Mouse (Mus musculus) liver, adult 2 months (tissue): ENCODE data around the gene Cep57. TPM values are rescaled to one million over a fixed set of nuclear protein-coding genes. Genes with fewer than 3 reads are reported as not detected.

Experiments
- DNase-seq: peaks from one replicate; pipeline ENCODE4 v3.0.0-alpha.2; 2011; ENCODE audit warnings: low read depth, low spot score; ENCODE audit errors: extremely low read depth
- H3K27ac ChIP-seq: fragments of 200-500 bp; replicated peaks from 2 replicates; pipeline ENCODE4 v1.5.1; 2012; ENCODE audit warnings: low read depth, mild to moderate bottlenecking, control low read depth, inconsistent platforms, low read length; ENCODE audit not compliant: insufficient read depth
- H3K27me3 ChIP-seq: fragments of 200-500 bp; 2 replicates; pipeline ENCODE4 v1.6.1; 2012; ENCODE audit warnings: mild to moderate bottlenecking, moderate library complexity, low read length, inconsistent platforms; ENCODE audit not compliant: control insufficient read depth, insufficient read depth
- H3K36me3 ChIP-seq: fragments of 200-500 bp; 2 replicates; pipeline ENCODE4 v1.6.1; 2012; ENCODE audit warnings: low read length, inconsistent platforms; ENCODE audit not compliant: control insufficient read depth, insufficient read depth
- H3K4me1 ChIP-seq: fragments of 200-500 bp; 2 replicates; pipeline ENCODE4 v1.6.1; 2011; ENCODE audit warnings: low read length; ENCODE audit not compliant: control insufficient read depth, insufficient read depth
- H3K4me3 ChIP-seq: fragments of 200-500 bp; 2 replicates; pipeline ENCODE4 v1.5.1; 2011; ENCODE audit warnings: low read depth, mild to moderate bottlenecking, control low read depth, low read length, moderate library complexity; ENCODE audit not compliant: insufficient read depth
- H3K79me2 ChIP-seq: fragments of 200-500 bp; 2 replicates; pipeline ENCODE4 v1.6.1; 2012; ENCODE audit warnings: inconsistent platforms, mild to moderate bottlenecking, low read length, moderate library complexity; ENCODE audit not compliant: control insufficient read depth, insufficient read depth
- H3K9ac ChIP-seq: fragments of 200-500 bp; 2 replicates; pipeline ENCODE4 v1.6.1; 2012; ENCODE audit warnings: low read depth, mild to moderate bottlenecking, control low read depth, inconsistent platforms, low read length
- CTCF ChIP-seq: fragments of 200-500 bp; IDR thresholded peaks from 2 replicates; pipeline ENCODE4 v1.5.1; 2011; ENCODE audit warnings: low read depth, low read length, control low read depth
- POLR2A ChIP-seq: fragments of 200-500 bp; IDR thresholded peaks from 2 replicates; pipeline ENCODE4 v1.6.1; 2011; ENCODE audit warnings: low read length, control low read depth; ENCODE audit not compliant: insufficient read depth; ENCODE audit errors: extremely low read depth
- WGBS: fragments of 180-500 bp; shearing (Covaris S2); methylation state at CpG from one replicate; pipeline ENCODE4 v1.1.7; 2018; 5-methylcytosine and 5-hydroxymethylcytosine counted together
- polyA plus RNA-seq: library from polyadenylated mRNA; depleted of rRNA; stranded (reverse); fragments of >200 nt; gene quantifications from 2 replicates; pipeline ENCODE4 v1.2.3, GENCODE M21; 2012; rRNA removed
- total RNA-seq: library from RNA; depleted of rRNA; stranded (reverse); fragments of >200 nt; gene quantifications from 2 replicates; pipeline ENCODE4 v1.2.3, GENCODE M21; 2014; rRNA removed

Gene Cep57
- total and polyA plus RNA-seq, 2 experiments: 3.3 to 15.6 TPM

DNA sequence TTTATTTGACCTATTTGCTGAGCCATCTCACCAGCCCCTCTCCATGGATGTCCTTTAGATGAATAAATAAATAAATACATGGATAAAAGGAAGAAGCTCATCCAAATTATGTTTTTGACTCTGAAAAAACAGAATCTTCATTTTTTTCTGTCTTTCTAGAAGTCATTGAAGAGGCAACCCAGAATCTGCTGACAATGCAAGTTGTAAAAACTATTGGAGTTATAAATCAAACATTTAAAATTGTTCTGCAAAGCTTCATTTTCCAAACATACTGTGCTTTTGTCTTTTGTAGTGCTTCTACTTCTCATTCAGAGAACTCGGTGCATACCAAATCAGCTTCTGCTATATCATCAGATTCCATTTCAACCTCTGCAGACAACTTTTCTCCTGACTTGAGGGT, 44.9 kb downstream of the Cep57 start:
- no peaks in the 10 kb centered on the region for H3K4me1 ChIP-seq
- H3K79me2 ChIP-seq: no peaks in the 10 kb centered on the region; the same call in 1 of the 2 replicates
- DNase-seq: no peak

DNA sequence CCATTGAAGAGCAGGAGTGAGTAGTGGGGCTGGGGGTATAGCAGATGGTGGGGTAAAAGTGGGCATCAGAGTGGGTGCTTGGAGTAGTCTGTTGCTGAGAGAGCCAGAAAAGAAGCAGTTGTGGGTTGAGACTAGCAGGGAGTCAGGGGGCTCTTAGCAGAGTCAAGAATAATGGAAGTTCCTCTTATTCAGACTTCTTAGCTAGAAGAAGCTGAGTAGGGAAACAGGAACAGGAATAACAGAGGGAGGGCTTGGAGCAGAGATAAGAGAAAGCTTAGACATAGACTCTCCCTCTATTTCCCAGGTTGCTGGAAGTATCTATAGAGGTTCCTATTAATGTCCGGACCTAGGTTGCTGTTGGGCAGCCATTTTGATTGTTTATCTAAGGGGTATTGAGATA, 52.2 kb downstream of the Cep57 start:
- no peaks in the 10 kb centered on the region; the same call in 1 of the 2 replicates for H3K4me1 ChIP-seq
- H3K79me2 ChIP-seq: peaks cover 12% of the 10 kb centered on the region; the same call in 1 of the 2 replicates
- H3K27ac ChIP-seq: no peak overlapping the region
- no peak for TF ChIP-seq CTCF
- TF ChIP-seq POLR2A: no peak
- 81% methylated on average over 1 of the region's 1 CpGs for WGBS
- H3K27me3 ChIP-seq: no peaks in the 10 kb centered on the region
- H3K36me3 ChIP-seq: no peaks in the 10 kb centered on the region
- no peak for DNase-seq
- H3K9ac ChIP-seq: no peak overlapping the region
- H3K4me3 ChIP-seq: no peak overlapping the region

More for the DNA sequence above, 44.9 kb downstream of the Cep57 start:
- Histone ChIP-seq H3K4me3 (no peak overlapping the region), H3K27me3 (no peaks in the 10 kb centered on the region), H3K9ac (no peak overlapping the region), H3K36me3 (peaks cover 16% of the 10 kb centered on the region), H3K27ac (no peak overlapping the region)
- TF ChIP-seq CTCF (no peak), POLR2A (no peak)
- 98% methylated on average over 1 of the region's 1 CpGs for WGBS

- Histone ChIP-seq H3K27me3 (no peaks in the 10 kb centered on the region), H3K79me2 (peaks cover 17% of the 10 kb centered on the region; the same call in 1 of the 2 replicates), H3K4me3 (no peak overlapping the region), H3K9ac (no peak overlapping the region), H3K36me3 (no peaks in the 10 kb centered on the region), H3K27ac (no peak overlapping the region), H3K4me1 (no peaks in the 10 kb centered on the region)
- DNase-seq: no peak
- TF ChIP-seq CTCF (no peak), POLR2A (no peak)
- WGBS: 95% methylated on average over 7 of the region's 7 CpGs
Observed at GRCm38 (mm10) chr9:13766570-13766969, 60.3 kb downstream of the Cep57 start.

DNA sequence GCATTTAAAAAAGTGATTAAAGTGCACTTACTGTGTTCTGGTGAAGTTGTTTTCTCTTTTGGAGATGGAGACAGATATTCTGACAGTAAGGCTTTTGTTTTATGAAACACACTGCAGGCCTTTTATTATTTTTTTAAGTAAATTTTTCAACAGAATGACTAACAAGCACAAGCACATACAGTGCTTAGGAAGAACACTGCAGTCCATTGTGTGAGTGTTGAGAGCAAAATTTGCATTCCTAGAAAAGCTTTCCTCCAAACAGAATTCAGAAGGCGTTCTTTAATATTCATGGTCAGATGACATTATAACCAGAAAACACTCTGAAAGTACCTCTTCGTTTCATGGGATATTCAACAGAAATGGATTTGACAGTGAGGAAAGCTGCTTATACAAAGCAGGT, 61.3 kb downstream of the Cep57 start:
- Histone ChIP-seq H3K4me1 (no peaks in the 10 kb centered on the region), H3K79me2 (peaks cover 18% of the 10 kb centered on the region; the same call in 1 of the 2 replicates), H3K9ac (no peak overlapping the region), H3K27ac (no peak overlapping the region), H3K36me3 (peaks cover 5% of the 10 kb centered on the region; the same call in 1 of the 2 replicates), H3K4me3 (no peak overlapping the region), H3K27me3 (no peaks in the 10 kb centered on the region)
- no peak for DNase-seq
- TF ChIP-seq POLR2A: no peak
- TF ChIP-seq CTCF: no peak
- 94% methylated on average over 2 of the region's 2 CpGs for WGBS

GRCm38 (mm10) chr9:13760430-13760829, 66.5 kb downstream of the Cep57 start:
- DNase-seq: no peak
- H3K4me1 ChIP-seq: no peaks in the 10 kb centered on the region
- peaks cover 5% of the 10 kb centered on the region; the same call in 1 of the 2 replicates for H3K36me3 ChIP-seq
- no peaks in the 10 kb centered on the region for H3K27me3 ChIP-seq
- no peak overlapping the region for H3K4me3 ChIP-seq
- WGBS: 78% methylated on average over 3 of the region's 3 CpGs
- TF ChIP-seq CTCF: no peak
- TF ChIP-seq POLR2A: no peak
- H3K79me2 ChIP-seq: peaks cover 12% of the 10 kb centered on the region; the same call in 1 of the 2 replicates
- no peak overlapping the region for H3K27ac ChIP-seq
- H3K9ac ChIP-seq: no peak overlapping the region

Other genes starting within 250 kb of the Cep57 start
- 27.9 and 28.3 TPM in 2 replicates for gene Mtmr2, start 78.7 kb downstream of the Cep57 start, total RNA-seq
- gene Mtmr2, start 78.7 kb downstream of the Cep57 start, polyA plus RNA-seq: 28.6 and 33.0 TPM in 2 replicates
- 7.8 and 9.9 TPM in 2 replicates for gene Fam76b, start 609 bp upstream of the Cep57 start, total RNA-seq
- 1.3 and 1.7 TPM in 2 replicates for gene Fam76b, start 609 bp upstream of the Cep57 start, polyA plus RNA-seq